Mouse (Mus musculus) embryonic facial prominence, embryonic 11.5 days (tissue): ENCODE data around the gene Helq. TPM values are rescaled to one million over a fixed set of nuclear protein-coding genes. Genes with fewer than 3 reads are reported as not detected.

Experiments used
- ATAC-seq: fragments of 200-750 bp; cut with Nextera tagmentation; replicated peaks from 2 replicates; pipeline ENCODE4 v1.8.0; 2017; ENCODE audit warnings: low read depth; ENCODE audit not compliant: insufficient number of reproducible peaks, low FRiP score, low TSS enrichment
- DNase-seq: peaks from one replicate; pipeline ENCODE4 v3.0.0-alpha.2; 2015; ENCODE audit warnings: low spot score
- H3K27ac ChIP-seq: fragments of 300-500 bp; sonication (generic); replicated peaks from 2 replicates; pipeline ENCODE4 v1.5.1; 2014; ENCODE audit warnings: mild to moderate bottlenecking, low read depth, low read length, control low read depth
- H3K27me3 ChIP-seq: fragments of 300-500 bp; sonication (generic); 2 replicates; pipeline ENCODE4 v1.6.1; 2014; ENCODE audit warnings: mild to moderate bottlenecking, low read length, moderate library complexity, mixed read lengths; ENCODE audit not compliant: control insufficient read depth, insufficient read depth
- H3K36me3 ChIP-seq: fragments of 300-500 bp; sonication (generic); replicated peaks from 2 replicates; pipeline ENCODE4 v1.6.1; 2014; ENCODE audit warnings: low read depth, mild to moderate bottlenecking, low read length, moderate library complexity, mixed read lengths; ENCODE audit not compliant: control insufficient read depth, insufficient read depth
- H3K4me1 ChIP-seq: fragments of 300-500 bp; sonication (generic); 2 replicates; pipeline ENCODE4 v1.6.1; 2014; ENCODE audit warnings: low read length, mixed read lengths; ENCODE audit not compliant: control insufficient read depth, insufficient read depth
- H3K4me2 ChIP-seq: fragments of 300-500 bp; sonication (generic); 2 replicates; pipeline ENCODE4 v1.6.1; 2014; ENCODE audit warnings: low read depth, mild to moderate bottlenecking, control low read depth, low read length, moderate library complexity
- H3K4me3 ChIP-seq: fragments of 300-500 bp; sonication (generic); 2 replicates; pipeline ENCODE4 v1.5.1; 2014; ENCODE audit warnings: low read depth, low read length, control low read depth
- H3K9ac ChIP-seq: fragments of 300-500 bp; sonication (generic); replicated peaks from 2 replicates; pipeline ENCODE4 v1.6.1; 2014; ENCODE audit warnings: mild to moderate bottlenecking, control low read depth, low read length
- H3K9me3 ChIP-seq: fragments of 300-500 bp; sonication (generic); replicated peaks from 2 replicates; pipeline ENCODE4 v1.6.1; 2016; ENCODE audit warnings: mild to moderate bottlenecking, low read length, inconsistent platforms, mixed read lengths; ENCODE audit not compliant: control insufficient read depth
- WGBS: fragments of 180-500 bp; shearing (Covaris S2); extraction: QIAGEN DNeasy Blood & Tissue Kit; methylation state at CpG from one replicate; pipeline ENCODE4 v1.1.7; 2014; 5-methylcytosine and 5-hydroxymethylcytosine counted together
- polyA plus RNA-seq: library from polyadenylated mRNA; unstranded; fragments of >200 nt; fragmentation: Nextera tagmentation; extraction: Ambion mirVana; gene quantifications from 2 replicates; pipeline ENCODE4 v1.2.1, GENCODE M21; 2014

The Helq gene
- polyA plus RNA-seq, 1 experiment from 2014 or later: 21.6 TPM

DNA sequence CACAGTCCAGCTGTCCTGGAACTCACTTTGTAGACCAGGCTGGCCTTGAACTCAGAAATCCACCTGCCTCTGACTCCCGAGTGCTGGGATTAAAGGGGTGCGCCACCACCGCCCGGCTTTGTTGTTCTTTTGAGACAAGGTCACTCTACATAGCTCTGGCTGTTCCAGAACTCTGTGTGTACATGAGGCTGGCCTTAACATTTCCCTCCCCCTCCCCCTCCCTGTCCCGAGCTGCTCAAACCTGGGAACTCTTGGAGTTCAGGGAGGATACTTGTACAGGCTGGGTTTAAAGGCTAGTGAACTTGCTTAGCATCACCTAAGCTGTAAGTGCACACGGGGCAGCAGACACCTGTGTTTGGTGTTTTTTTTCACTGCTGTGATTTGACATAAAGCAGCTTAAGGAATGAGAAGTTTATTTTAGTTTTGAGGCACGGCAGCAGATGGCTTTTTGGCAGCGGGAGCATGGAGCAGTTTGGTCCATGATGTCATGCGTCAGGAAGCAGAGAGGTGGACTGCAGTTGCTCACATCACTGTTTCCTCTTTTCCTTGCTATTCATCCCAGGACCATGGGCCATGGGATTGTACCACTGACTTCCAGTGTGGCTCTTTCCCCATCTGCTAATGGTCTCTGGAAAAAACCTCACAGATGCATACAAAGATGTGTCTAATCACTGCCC is 37.6 kb upstream of the Helq start:
- DNase-seq (no peak), ATAC-seq (0 out of 2 replicates have a peak, but pooled peaks have one; percentile 52)

DNA sequence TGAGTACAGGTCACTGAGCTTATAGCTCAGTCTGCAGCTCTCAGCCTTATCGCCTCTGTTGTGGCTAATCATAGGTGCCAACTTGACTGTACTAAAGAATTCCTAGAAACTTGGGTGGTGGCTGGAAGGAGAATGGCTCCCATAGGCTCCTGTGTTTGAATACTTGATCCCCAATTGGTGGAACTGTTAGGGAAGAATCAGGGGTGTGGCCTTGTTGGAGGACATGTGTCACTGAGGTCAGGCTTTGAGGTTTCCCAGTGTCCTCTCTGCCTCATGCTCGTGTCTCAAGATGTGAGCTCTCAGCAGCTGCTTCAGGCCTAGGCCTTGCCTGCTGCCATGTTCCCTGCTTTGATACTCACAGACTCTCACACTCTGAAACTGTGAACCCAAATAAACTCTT is 35.4 kb upstream of the Helq start:
- ATAC-seq: no peak

More for the DNA sequence above, 37.6 kb upstream of the Helq start:
- Histone ChIP-seq H3K9me3 (no peaks in the 10 kb centered on the region), H3K27me3 (no peaks in the 10 kb centered on the region), H3K4me2 (no peak overlapping the region), H3K27ac (no peak overlapping the region), H3K9ac (no peak overlapping the region), H3K4me3 (no peak overlapping the region), H3K4me1 (no peaks in the 10 kb centered on the region), H3K36me3 (no peaks in the 10 kb centered on the region)
- WGBS: 61% methylated on average over 9 of the region's 9 CpGs

GRCm38 (mm10) chr5:100832680-100833079 is 34.3 kb upstream of the Helq start:
- Histone ChIP-seq H3K9me3 (no peaks in the 10 kb centered on the region), H3K4me3 (no peak overlapping the region), H3K9ac (no peak overlapping the region), H3K27me3 (no peaks in the 10 kb centered on the region), H3K27ac (no peak overlapping the region), H3K4me2 (no peak overlapping the region), H3K4me1 (no peaks in the 10 kb centered on the region), H3K36me3 (no peaks in the 10 kb centered on the region)
- WGBS: 90% methylated on average over 3 of the region's 3 CpGs
- no peak for ATAC-seq
- DNase-seq: no peak

More for the DNA sequence above, 35.4 kb upstream of the Helq start:
- no peaks in the 10 kb centered on the region for H3K27me3 ChIP-seq
- H3K9ac ChIP-seq: no peak overlapping the region
- H3K36me3 ChIP-seq: no peaks in the 10 kb centered on the region
- H3K27ac ChIP-seq: no peak overlapping the region
- no peaks in the 10 kb centered on the region for H3K9me3 ChIP-seq
- H3K4me2 ChIP-seq: no peak overlapping the region
- H3K4me3 ChIP-seq: no peak overlapping the region
- no peak for DNase-seq
- H3K4me1 ChIP-seq: no peaks in the 10 kb centered on the region
- 82% methylated on average over 2 of the region's 2 CpGs for whole genome bisulfite sequencing

- Histone ChIP-seq H3K9ac (no peak overlapping the region), H3K36me3 (no peaks in the 10 kb centered on the region), H3K4me3 (no peak overlapping the region), H3K27ac (no peak overlapping the region), H3K4me1 (no peaks in the 10 kb centered on the region), H3K4me2 (no peak overlapping the region), H3K27me3 (no peaks in the 10 kb centered on the region), H3K9me3 (no peaks in the 10 kb centered on the region)
- DNase-seq: no peak
- ATAC-seq: no peak
- 80% methylated on average over 3 of the region's 3 CpGs for WGBS
These were observed 30.3 kb upstream of the Helq start for GRCm38 (mm10) chr5:100828701-100829100.

DNA sequence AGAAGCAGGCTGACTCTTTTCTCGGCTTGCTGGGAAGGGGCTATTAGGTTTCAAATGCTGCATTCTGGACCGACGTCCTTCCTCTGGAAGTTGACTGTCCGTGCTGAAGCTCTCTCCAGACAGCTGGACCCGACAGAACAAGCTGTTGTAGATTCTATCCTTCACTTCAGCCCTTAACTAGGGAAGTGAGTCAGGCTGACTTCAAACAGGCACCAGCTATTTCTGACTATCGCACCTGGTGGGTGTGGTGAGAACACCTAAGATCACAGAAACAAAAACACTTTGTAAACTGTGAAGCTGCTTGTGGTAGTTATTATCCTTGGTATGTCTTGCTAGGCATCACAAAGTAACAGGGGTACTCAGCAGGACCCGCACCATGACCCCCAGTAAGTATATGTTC is 28.1 kb upstream of the Helq start:
- H3K4me1 ChIP-seq: no peaks in the 10 kb centered on the region
- no peak overlapping the region for H3K4me3 ChIP-seq
- H3K9ac ChIP-seq: no peak overlapping the region
- no peak overlapping the region for H3K4me2 ChIP-seq
- H3K27ac ChIP-seq: no peak overlapping the region
- 57% methylated on average over 7 of the region's 7 CpGs for WGBS
- no peaks in the 10 kb centered on the region for H3K36me3 ChIP-seq
- ATAC-seq (no peak), DNase-seq (no peak)
- H3K27me3 ChIP-seq: no peaks in the 10 kb centered on the region
- H3K9me3 ChIP-seq: no peaks in the 10 kb centered on the region

DNA sequence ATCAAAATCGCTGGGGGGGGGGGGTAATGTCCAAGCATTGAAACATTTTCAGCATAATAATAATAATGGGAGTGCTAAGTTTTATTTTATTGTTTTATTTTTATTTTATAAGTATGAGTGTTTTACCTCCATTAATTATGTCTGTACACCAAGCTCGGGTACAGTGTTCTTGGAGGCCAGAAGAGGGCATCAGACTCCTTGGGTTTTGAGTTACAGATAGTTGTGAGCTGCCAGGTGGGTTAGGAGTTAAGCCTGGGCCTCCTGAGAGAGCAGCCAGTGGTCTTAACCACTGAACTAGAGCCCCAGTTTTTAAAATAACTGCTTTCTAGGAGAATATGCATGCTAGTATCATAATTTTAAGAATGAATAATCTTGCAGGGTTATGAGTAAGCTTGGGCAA is 27.6 kb upstream of the Helq start:
- ATAC-seq (no peak), DNase-seq (peak; percentile 55)
- Histone ChIP-seq H3K27me3 (no peaks in the 10 kb centered on the region), H3K9me3 (no peaks in the 10 kb centered on the region), H3K4me3 (no peak overlapping the region), H3K27ac (no peak overlapping the region), H3K4me1 (no peaks in the 10 kb centered on the region), H3K9ac (no peak overlapping the region), H3K4me2 (no peak overlapping the region), H3K36me3 (no peaks in the 10 kb centered on the region)
- WGBS: 22% methylated on average over 2 of the region's 2 CpGs

- no peak for DNase-seq
- Histone ChIP-seq H3K27me3 (no peaks in the 10 kb centered on the region), H3K9me3 (no peaks in the 10 kb centered on the region), H3K9ac (no peak overlapping the region), H3K4me2 (no peak overlapping the region), H3K4me3 (no peak overlapping the region), H3K4me1 (no peaks in the 10 kb centered on the region), H3K27ac (no peak overlapping the region), H3K36me3 (no peaks in the 10 kb centered on the region)
- no peak for ATAC-seq
- 81% methylated on average over 7 of the region's 7 CpGs for WGBS
These were observed 24.4 kb upstream of the Helq start for GRCm38 (mm10) chr5:100822826-100823225.

GRCm38 (mm10) chr5:100821375-100821774 is 23.0 kb upstream of the Helq start:
- H3K4me3 ChIP-seq: peak overlapping the region; percentile 81; the same call in 1 of the 2 replicates
- H3K36me3 ChIP-seq: no peaks in the 10 kb centered on the region
- no peaks in the 10 kb centered on the region for H3K9me3 ChIP-seq
- no peak for DNase-seq
- no peak overlapping the region for H3K9ac ChIP-seq
- peak overlapping the region; percentile 86; the same call in 1 of the 2 replicates for H3K4me2 ChIP-seq
- H3K27ac ChIP-seq: no peak overlapping the region
- no peaks in the 10 kb centered on the region for H3K27me3 ChIP-seq
- 86% methylated on average over 8 of the region's 8 CpGs for WGBS
- ATAC-seq: no peak
- H3K4me1 ChIP-seq: no peaks in the 10 kb centered on the region
